In genomic region chr3:146498989-146499388, GRCm38 (mm10) we compare ENCODE assay signal across 8 mouse cellular contexts. TPM values are rescaled to one million over a fixed set of nuclear protein-coding genes. Genes with fewer than 3 reads are reported as not detected.
DNase-seq lines count a peak whose midpoint lies in the region; ATAC-seq lines count a peak whose summit lies in the region.

No protein-coding gene starts in this region.

- H3K9me3 ChIP-seq in lung, embryonic 16.5 days (ENCODE audit: control insufficient read depth, low read length) = no peaks in the 10 kb centered on the region
- no peaks in the 10 kb centered on the region for H3K9me3 ChIP-seq in embryonic facial prominence, embryonic 11.5 days (replicated peaks; ENCODE audit: control insufficient read depth, low read length)
- H3K9me3 ChIP-seq in intestine, embryonic 16.5 days (ENCODE audit: control insufficient read depth, low read length) = no peaks in the 10 kb centered on the region
- H3K9me3 ChIP-seq in neural tube, embryonic 15.5 days (replicated peaks) = no peaks in the 10 kb centered on the region

- peak overlapping the region; percentile 98 for H3K27ac ChIP-seq in lung, embryonic 16.5 days (ENCODE audit: low read length)
- peak overlapping the region; percentile 88 for H3K27ac ChIP-seq in embryonic facial prominence, embryonic 11.5 days (replicated peaks; ENCODE audit: low read depth, low read length)
- peak overlapping the region; percentile 96 for H3K27ac ChIP-seq in intestine, embryonic 16.5 days (ENCODE audit: low read length)
- peak overlapping the region; percentile 73 for H3K27ac ChIP-seq in neural tube, embryonic 15.5 days (replicated peaks)

- H3K4me2 ChIP-seq in lung, embryonic 16.5 days (ENCODE audit: low read depth, low read length) = peak overlapping the region; percentile 65
- peak overlapping the region; percentile 69 for H3K4me2 ChIP-seq in embryonic facial prominence, embryonic 11.5 days (ENCODE audit: low read depth, low read length)
- H3K4me2 ChIP-seq in intestine, embryonic 16.5 days (ENCODE audit: low read depth, low read length) = peak overlapping the region; percentile 62
- peak overlapping the region; percentile 71 for H3K4me2 ChIP-seq in neural tube, embryonic 15.5 days

- H3K4me1 ChIP-seq in lung, embryonic 16.5 days (replicated peaks; ENCODE audit: control insufficient read depth, insufficient read depth, low read length) = peaks cover 24% of the 10 kb centered on the region
- H3K4me1 ChIP-seq in embryonic facial prominence, embryonic 11.5 days (ENCODE audit: control insufficient read depth, insufficient read depth, low read length) = no peaks in the 10 kb centered on the region
- H3K4me1 ChIP-seq in intestine, embryonic 16.5 days (ENCODE audit: control insufficient read depth, insufficient read depth, low read length) = peaks cover 25% of the 10 kb centered on the region
- peaks cover 11% of the 10 kb centered on the region for H3K4me1 ChIP-seq in neural tube, embryonic 15.5 days

- WGBS in lung, embryonic 16.5 days = under 1% methylated on average over 13 of the region's 13 CpGs
- WGBS in embryonic facial prominence, embryonic 11.5 days = 4% methylated on average over 13 of the region's 13 CpGs
- 3% methylated on average over 13 of the region's 13 CpGs for WGBS in intestine, embryonic 16.5 days
- 4% methylated on average over 13 of the region's 13 CpGs for WGBS in neural tube, embryonic 15.5 days

- peak overlapping the region; percentile 97 for H3K4me3 ChIP-seq in lung, embryonic 16.5 days (ENCODE audit: low read length)
- H3K4me3 ChIP-seq in embryonic facial prominence, embryonic 11.5 days (ENCODE audit: low read depth, low read length) = peak overlapping the region; percentile 87
- peak overlapping the region; percentile 66 for H3K4me3 ChIP-seq in intestine, embryonic 16.5 days (ENCODE audit: low read length)
- peak overlapping the region; percentile 67 for H3K4me3 ChIP-seq in neural tube, embryonic 15.5 days (replicated peaks)

- H3K9ac ChIP-seq in lung, embryonic 16.5 days (ENCODE audit: low read length) = peak overlapping the region; percentile 91
- peak overlapping the region; percentile 96 for H3K9ac ChIP-seq in embryonic facial prominence, embryonic 11.5 days (replicated peaks; ENCODE audit: low read length)
- H3K9ac ChIP-seq in intestine, embryonic 16.5 days (ENCODE audit: low read depth, low read length) = peak overlapping the region; percentile 81
- peak overlapping the region; percentile 66 for H3K9ac ChIP-seq in neural tube, embryonic 15.5 days (replicated peaks)

- H3K36me3 ChIP-seq in lung, embryonic 16.5 days (ENCODE audit: control insufficient read depth, insufficient read depth, low read length) = peaks cover 6% of the 10 kb centered on the region
- H3K36me3 ChIP-seq in embryonic facial prominence, embryonic 11.5 days (replicated peaks; ENCODE audit: control insufficient read depth, insufficient read depth, low read depth, low read length) = no peaks in the 10 kb centered on the region
- no peaks in the 10 kb centered on the region; the same call in 1 of the 2 replicates for H3K36me3 ChIP-seq in intestine, embryonic 16.5 days (ENCODE audit: control insufficient read depth, insufficient read depth, low read length)
- peaks cover 7% of the 10 kb centered on the region for H3K36me3 ChIP-seq in neural tube, embryonic 15.5 days

- DNase-seq in lung, postnatal 4 days = no peak
- DNase-seq in embryonic facial prominence, embryonic 11.5 days (ENCODE audit: low spot score) = no peak
- DNase-seq in right cerebral cortex, adult 18-20 months = no peak
- no peak for DNase-seq in spleen, adult 12 weeks (ENCODE audit: low spot score)
- no peak for DNase-seq in right cerebral cortex, postnatal 36 days (ENCODE audit: low spot score in 2 of 2)

- ATAC-seq in lung, embryonic 16.5 days (ENCODE audit: low read depth) = no peak
- no peak for ATAC-seq in embryonic facial prominence, embryonic 11.5 days (replicated peaks; ENCODE audit: insufficient number of reproducible peaks, low FRiP score, low TSS enrichment, low read depth)
- ATAC-seq in intestine, embryonic 16.5 days = 0 out of 2 replicates have a peak, but pooled peaks have one; percentile 4
- ATAC-seq in neural tube, embryonic 15.5 days (ENCODE audit: low FRiP score) = no peak

- no peaks in the 10 kb centered on the region for H3K27me3 ChIP-seq in lung, embryonic 16.5 days (ENCODE audit: control insufficient read depth, insufficient read depth, low read depth, low read length)
- no peaks in the 10 kb centered on the region for H3K27me3 ChIP-seq in embryonic facial prominence, embryonic 11.5 days (ENCODE audit: control insufficient read depth, insufficient read depth, low read length)
- H3K27me3 ChIP-seq in intestine, embryonic 16.5 days (replicated peaks; ENCODE audit: control insufficient read depth, insufficient read depth, low read length) = no peaks in the 10 kb centered on the region
- H3K27me3 ChIP-seq in neural tube, embryonic 15.5 days (replicated peaks) = no peaks in the 10 kb centered on the region

RNA-seq across cellular contexts. Expression of gene Spata1, which starts 0.6 kb away (rescaled TPM):
- polyA plus RNA-seq in lung, embryonic 16.5 days (2015; fragmentation: Nextera tagmentation; extraction: Ambion mirVana) = 4.1 and 5.2 TPM in 2 replicates
- 5.7 and 6.8 TPM in 2 replicates for polyA plus RNA-seq in embryonic facial prominence, embryonic 11.5 days (2014; fragmentation: Nextera tagmentation; extraction: Ambion mirVana)
- polyA plus RNA-seq in intestine, embryonic 16.5 days (2015; fragmentation: Nextera tagmentation; extraction: Ambion mirVana) = 2.0 and 2.3 TPM in 2 replicates
- polyA plus RNA-seq in neural tube, embryonic 15.5 days (2015; fragmentation: Nextera tagmentation; extraction: Ambion mirVana) = 4.3 and 5.6 TPM in 2 replicates

RNA-seq across cellular contexts. Expression of gene Gng5, which starts 0.6 kb away (rescaled TPM):
- polyA plus RNA-seq in lung, embryonic 16.5 days (2015; fragmentation: Nextera tagmentation; extraction: Ambion mirVana) = 995 and 1,031 TPM in 2 replicates
- polyA plus RNA-seq in embryonic facial prominence, embryonic 11.5 days (2014; fragmentation: Nextera tagmentation; extraction: Ambion mirVana) = 1,092 and 1,165 TPM in 2 replicates
- polyA plus RNA-seq in intestine, embryonic 16.5 days (2015; fragmentation: Nextera tagmentation; extraction: Ambion mirVana) = 976 and 1,024 TPM in 2 replicates
- polyA plus RNA-seq in neural tube, embryonic 15.5 days (2015; fragmentation: Nextera tagmentation; extraction: Ambion mirVana) = 363 and 428 TPM in 2 replicates

RNA-seq across cellular contexts. Expression of gene Rpf1, which starts 22.2 kb away (rescaled TPM):
- polyA plus RNA-seq in lung, embryonic 16.5 days (2015; fragmentation: Nextera tagmentation; extraction: Ambion mirVana) = 49.1 and 52.2 TPM in 2 replicates
- polyA plus RNA-seq in embryonic facial prominence, embryonic 11.5 days (2014; fragmentation: Nextera tagmentation; extraction: Ambion mirVana) = 77.2 and 87.9 TPM in 2 replicates
- 42.1 and 45.5 TPM in 2 replicates for polyA plus RNA-seq in intestine, embryonic 16.5 days (2015; fragmentation: Nextera tagmentation; extraction: Ambion mirVana)
- polyA plus RNA-seq in neural tube, embryonic 15.5 days (2015; fragmentation: Nextera tagmentation; extraction: Ambion mirVana) = 35.2 and 40.6 TPM in 2 replicates

RNA-seq across cellular contexts. Expression of gene Ctbs, which starts 49.4 kb away (rescaled TPM):
- polyA plus RNA-seq in lung, embryonic 16.5 days (2015; fragmentation: Nextera tagmentation; extraction: Ambion mirVana) = 11.3 and 11.7 TPM in 2 replicates
- polyA plus RNA-seq in embryonic facial prominence, embryonic 11.5 days (2014; fragmentation: Nextera tagmentation; extraction: Ambion mirVana) = 6.1 and 6.7 TPM in 2 replicates
- polyA plus RNA-seq in intestine, embryonic 16.5 days (2015; fragmentation: Nextera tagmentation; extraction: Ambion mirVana) = 11.0 and 11.6 TPM in 2 replicates
- 5.3 and 5.7 TPM in 2 replicates for polyA plus RNA-seq in neural tube, embryonic 15.5 days (2015; fragmentation: Nextera tagmentation; extraction: Ambion mirVana)
